Mouse (Mus musculus): ENCODE results near the gene Gm3839.
"Not testable (repeated sequence)": the region's sequence is repeated elsewhere in the genome, so short reads cannot be mapped to it uniquely, and the experiment has no call there.

Gm3839 gene

GRCm38 (mm10) chr14:11356626-11357025 is at the start of gene Gm3839:
Gm3839 (minus strand) TSS chr14:11356726.
- not testable (repeated sequence) for DNase-seq (ENCODE audit: low spot score)

GRCm38 (mm10) chr14:11405661-11406060 is 49.1 kb upstream of the Gm3839 start:
- DNase-seq (ENCODE audit: low spot score): no peak

- no peak for DNase-seq (ENCODE audit: low spot score)
These were observed 21.3 kb upstream of the Gm3839 start for GRCm38 (mm10) chr14:11377846-11378245.

DNA sequence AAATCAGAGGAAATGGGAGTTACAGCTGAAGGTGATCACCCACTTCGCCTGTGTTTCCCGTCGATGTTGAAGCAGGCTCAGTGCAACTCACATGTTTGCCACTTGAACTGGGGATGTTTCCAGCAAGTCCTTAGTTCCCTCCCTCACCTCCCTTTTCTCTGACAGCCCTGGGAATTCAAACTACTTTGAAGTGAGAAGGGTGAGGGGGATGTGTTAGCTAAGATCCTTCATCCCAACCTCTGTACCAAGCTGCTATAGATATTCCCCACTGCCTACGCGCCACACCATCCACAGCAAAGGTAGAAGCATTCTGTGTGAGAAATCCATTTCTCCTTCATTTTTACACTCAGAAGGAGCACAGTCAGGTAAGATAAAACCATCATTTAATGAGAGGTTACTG is 18.7 kb upstream of the Gm3839 start:
- DNase-seq (ENCODE audit: low spot score): no peak

- no peak for DNase-seq (ENCODE audit: low spot score)
These were observed 10.4 kb downstream of the Gm3839 start for GRCm38 (mm10) chr14:11346086-11346485.

- no peak for DNase-seq (ENCODE audit: low spot score)
These were observed 26.5 kb downstream of the Gm3839 start for GRCm38 (mm10) chr14:11329993-11330392.

DNA sequence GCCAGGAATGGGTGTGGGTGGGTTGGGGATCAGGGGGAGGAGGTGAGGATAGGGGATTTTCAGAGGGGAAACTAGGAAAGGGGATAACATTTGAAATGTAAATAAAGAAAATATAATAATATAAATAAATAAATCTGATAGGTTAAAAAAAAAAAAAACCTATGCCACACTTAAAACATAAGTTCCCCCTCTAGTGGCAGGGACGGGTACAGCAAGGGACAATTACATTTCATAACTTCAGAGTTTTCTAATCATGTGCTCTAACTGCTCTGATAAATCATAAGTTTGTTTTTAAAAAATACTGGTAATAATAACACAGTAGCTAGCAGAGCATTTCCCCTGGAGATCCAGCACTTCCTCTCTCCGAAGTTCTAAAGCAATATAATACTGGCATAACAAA is 49.4 kb downstream of the Gm3839 start:
- DNase-seq (ENCODE audit: low spot score): no peak

- not testable (repeated sequence) for DNase-seq (ENCODE audit: low spot score)
These were observed 68.6 kb downstream of the Gm3839 start for GRCm38 (mm10) chr14:11287956-11288355.

GRCm38 (mm10) chr14:11257161-11257705 is 99.3 kb downstream of the Gm3839 start:
- no peak for DNase-seq (ENCODE audit: low spot score)

- DNase-seq (ENCODE audit: low spot score): no peak
These were observed 108.5 kb downstream of the Gm3839 start for GRCm38 (mm10) chr14:11248053-11248452.

DNA sequence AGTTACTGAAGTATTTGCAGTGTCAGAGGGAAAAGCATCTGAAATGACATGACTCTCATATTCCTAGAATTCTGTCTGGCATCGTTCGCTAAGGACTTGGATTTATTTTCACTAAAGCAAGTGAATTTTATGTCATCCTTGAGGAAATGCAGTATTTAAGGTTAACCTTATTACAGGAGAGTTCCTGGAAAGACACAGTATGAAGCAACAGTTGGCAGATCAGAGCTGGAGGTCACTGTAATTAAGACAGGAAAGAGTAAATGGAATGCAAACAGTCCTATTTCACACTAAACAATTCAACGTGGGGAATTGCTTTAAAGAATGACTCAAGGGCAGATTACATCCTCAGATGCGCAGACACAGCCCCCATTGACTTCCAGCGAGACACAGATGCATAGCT is 112.0 kb downstream of the Gm3839 start:
- no peak for DNase-seq (ENCODE audit: low spot score)

DNA sequence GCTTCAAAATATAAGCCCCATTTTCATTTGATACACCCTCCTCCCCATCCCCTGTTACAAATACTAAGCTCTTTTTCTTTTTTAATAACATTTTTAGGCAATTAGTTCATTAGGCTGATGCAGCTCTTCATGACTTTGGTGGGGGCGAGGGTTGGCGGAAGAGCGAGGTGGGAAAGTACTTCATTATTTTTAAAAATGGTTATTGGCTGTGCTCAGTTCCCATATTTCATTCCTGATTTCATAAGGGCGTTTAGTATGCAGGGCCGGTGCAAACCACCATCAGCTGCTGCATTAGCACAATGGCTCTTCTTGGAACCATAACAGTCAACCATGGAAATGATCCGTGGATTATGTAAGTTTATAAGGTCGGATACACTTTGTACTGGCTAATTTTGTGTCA is 124.4 kb downstream of the Gm3839 start:
- no peak for DNase-seq (ENCODE audit: low spot score)
